7 mouse cellular contexts compared by ENCODE assay signal in the genomic region with DNA sequence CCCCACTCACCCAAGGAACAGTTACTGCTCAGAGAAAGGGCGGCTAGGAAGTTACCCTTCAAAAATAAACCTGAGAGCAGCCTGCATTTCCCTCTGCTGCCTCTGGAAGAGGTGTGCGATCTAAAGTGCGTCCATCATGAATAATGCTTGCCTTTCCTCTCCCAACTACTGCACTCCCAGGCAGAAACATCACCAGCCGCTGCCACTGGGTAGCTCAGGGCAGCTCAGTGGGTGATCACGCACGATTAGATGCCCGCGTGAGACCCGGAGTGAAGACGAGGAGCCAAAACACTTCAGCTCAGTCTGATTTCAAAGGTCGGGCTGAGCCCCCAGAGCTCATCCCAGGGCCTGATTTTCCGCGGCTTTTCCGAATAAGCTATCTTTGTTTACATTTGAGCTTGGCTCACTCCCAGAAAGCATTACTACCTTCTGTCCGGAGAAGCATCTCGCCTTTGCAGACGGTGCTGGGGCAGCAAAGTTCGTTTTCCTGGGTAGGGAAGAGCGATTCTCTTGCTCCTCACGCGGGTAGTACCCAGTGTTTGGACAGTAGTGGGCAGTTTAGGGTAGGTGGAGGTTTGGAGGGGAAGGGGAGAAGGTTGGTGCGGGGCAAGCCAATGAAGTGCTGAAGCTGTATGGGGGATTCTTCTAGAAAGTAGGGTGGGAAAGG. TPM values are rescaled to one million over a fixed set of nuclear protein-coding genes. Genes with fewer than 3 reads are reported as not detected.
A peak's percentile ranks its signal among the peaks of the same experiment; 100 is the strongest.
DNase-seq lines count a peak whose midpoint lies in the region; ATAC-seq lines count a peak whose summit lies in the region.

Gene Spats2l (plus strand): TSS at position 162 of the 667 bp plus-strand sequence.

- ATAC-seq in limb, embryonic 12.5 days (ENCODE audit: insufficient number of reproducible peaks, insufficient read depth, low FRiP score, low TSS enrichment, low read depth), result peak; percentile 71
- peak; percentile 66 for ATAC-seq in midbrain, embryonic 14.5 days (ENCODE audit: low FRiP score, low TSS enrichment)

- H3K27ac ChIP-seq in limb, embryonic 12.5 days, result peak within 1 kb of the TSS; percentile 97
- peak within 1 kb of the TSS; percentile 96 for H3K27ac ChIP-seq in midbrain, embryonic 14.5 days (replicated peaks; ENCODE audit: low read depth, low read length)

- H3K36me3 ChIP-seq in limb, embryonic 12.5 days, result no peaks in the 10 kb centered on the region
- H3K36me3 ChIP-seq in midbrain, embryonic 14.5 days (ENCODE audit: control insufficient read depth, insufficient read depth, low read length), result no peaks in the 10 kb centered on the region

- no peaks in the 10 kb centered on the region for H3K9me3 ChIP-seq in limb, embryonic 12.5 days
- H3K9me3 ChIP-seq in midbrain, embryonic 14.5 days (ENCODE audit: control insufficient read depth, low read length), result no peaks in the 10 kb centered on the region

- under 1% methylated on average over 22 of the region's 22 CpGs for WGBS in limb, embryonic 12.5 days
- WGBS in midbrain, embryonic 14.5 days, result under 1% methylated on average over 22 of the region's 22 CpGs

- peak within 1 kb of the TSS; percentile 83 for H3K4me3 ChIP-seq in limb, embryonic 12.5 days (replicated peaks)
- H3K4me3 ChIP-seq in midbrain, embryonic 14.5 days (replicated peaks; ENCODE audit: low read depth, low read length), result peak within 1 kb of the TSS; percentile 81

- peak within 1 kb of the TSS; percentile 95 for H3K9ac ChIP-seq in limb, embryonic 12.5 days (replicated peaks)
- H3K9ac ChIP-seq in midbrain, embryonic 14.5 days (replicated peaks; ENCODE audit: low read length), result peak within 1 kb of the TSS; percentile 93

- peak within 1 kb of the TSS; percentile 75 for H3K4me2 ChIP-seq in limb, embryonic 12.5 days
- peak within 1 kb of the TSS; percentile 78 for H3K4me2 ChIP-seq in midbrain, embryonic 14.5 days (ENCODE audit: low read length)

- H3K27me3 ChIP-seq in limb, embryonic 12.5 days, result no peaks in the 10 kb centered on the region
- H3K27me3 ChIP-seq in midbrain, embryonic 14.5 days (ENCODE audit: control insufficient read depth, insufficient read depth, low read length), result no peaks in the 10 kb centered on the region

- no peaks in the 10 kb centered on the region for H3K4me1 ChIP-seq in limb, embryonic 12.5 days (replicated peaks)
- H3K4me1 ChIP-seq in midbrain, embryonic 14.5 days (ENCODE audit: control insufficient read depth, insufficient read depth, low read length), result peaks cover 12% of the 10 kb centered on the region

- peak; percentile 29 for DNase-seq in adrenal gland, postnatal 10 days
- peak; percentile 78 for DNase-seq in embryo, embryonic 11 days
- peak; percentile 18 to 69 for DNase-seq in heart, adult 18-20 months
- DNase-seq in kidney, adult 18-20 months, result peak; percentile 60
- DNase-seq in midbrain, embryonic 14.5 days, result peak; percentile 82
- peak; percentile 14 for DNase-seq in testis, postnatal 14 days (ENCODE audit: low spot score)

RNA-seq across cellular contexts. Expression of gene Spats2l, which starts in this region (rescaled TPM):
- 10 to 100 TPM; 10.3 to 15.9 TPM for total RNA-seq in adrenal gland, postnatal 10 days (2021)
- 1 to 10 TPM; 7.1 to 7.3 TPM for total RNA-seq in heart, adult 18-20 months (2021)
- polyA plus RNA-seq in limb, embryonic 12.5 days (2016; fragmentation: Nextera tagmentation; extraction: Ambion mirVana), result 85.1 and 88.4 TPM in 2 replicates
- 69.2 and 69.8 TPM in 2 replicates for polyA plus RNA-seq in midbrain, embryonic 14.5 days (2014; fragmentation: Nextera tagmentation; extraction: Ambion mirVana)

Comparison
In these comparisons a context has a peak if more than half of its experiments do, and no peak if none do; other contexts are left out.
1. Peak in every context shown above with its lines: DNase-seq, ATAC-seq, H3K4me3 ChIP-seq and H3K27ac ChIP-seq.
2. DNase-seq: peak in every context shown above with its lines; median percentile 82 in midbrain, embryonic 14.5 days; 78 in embryo, embryonic 11 days; 60 in kidney, adult 18-20 months; 44 in heart, adult 18-20 months; 29 in adrenal gland, postnatal 10 days; 14 in testis, postnatal 14 days.